Mouse (Mus musculus): Measurements from ENCODE around the gene Elk3. TPM values are rescaled to one million over a fixed set of nuclear protein-coding genes. Genes with fewer than 3 reads are reported as not detected.

The Elk3 gene
- polyA plus RNA-seq, 1 experiment from 2014 or later = 44.9 TPM

DNA sequence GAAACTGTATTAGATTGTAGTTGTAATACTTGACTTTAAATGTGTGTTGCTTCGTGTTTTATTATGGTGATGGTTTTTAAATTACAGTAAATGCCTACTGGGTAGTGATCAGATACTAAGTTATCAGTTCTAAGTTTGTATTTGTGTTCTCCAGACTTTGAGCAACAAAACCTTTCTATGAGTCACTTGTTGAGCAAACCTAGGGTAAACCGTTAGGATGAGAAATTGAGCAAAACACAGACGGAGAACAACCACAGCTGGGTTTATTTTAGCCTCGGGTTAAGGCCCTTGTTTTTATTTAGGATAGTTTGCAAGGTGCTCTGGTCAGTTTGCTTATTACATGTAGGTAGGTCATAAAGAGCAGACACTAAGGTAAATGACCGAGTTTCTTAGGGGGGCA, 103.8 kb downstream of the Elk3 start:
- Histone ChIP-seq H3K27me3 (ENCODE audit: control insufficient read depth, insufficient read depth, low read depth, low read length) (no peaks in the 10 kb centered on the region), H3K9me3 (ENCODE audit: control insufficient read depth, low read length) (no peaks in the 10 kb centered on the region), H3K4me1 (replicated peaks; ENCODE audit: control insufficient read depth, insufficient read depth, low read length) (no peaks in the 10 kb centered on the region), H3K4me3 (ENCODE audit: low read length) (no peak overlapping the region), H3K9ac (ENCODE audit: low read length) (no peak overlapping the region), H3K36me3 (ENCODE audit: control insufficient read depth, insufficient read depth, low read length) (peaks cover 6% of the 10 kb centered on the region), H3K27ac (ENCODE audit: low read length) (no peak overlapping the region), H3K4me2 (ENCODE audit: low read depth, low read length) (no peak overlapping the region)
- no peak for ATAC-seq (ENCODE audit: low read depth)
- WGBS = 74% methylated on average over 5 of the region's 5 CpGs

DNA sequence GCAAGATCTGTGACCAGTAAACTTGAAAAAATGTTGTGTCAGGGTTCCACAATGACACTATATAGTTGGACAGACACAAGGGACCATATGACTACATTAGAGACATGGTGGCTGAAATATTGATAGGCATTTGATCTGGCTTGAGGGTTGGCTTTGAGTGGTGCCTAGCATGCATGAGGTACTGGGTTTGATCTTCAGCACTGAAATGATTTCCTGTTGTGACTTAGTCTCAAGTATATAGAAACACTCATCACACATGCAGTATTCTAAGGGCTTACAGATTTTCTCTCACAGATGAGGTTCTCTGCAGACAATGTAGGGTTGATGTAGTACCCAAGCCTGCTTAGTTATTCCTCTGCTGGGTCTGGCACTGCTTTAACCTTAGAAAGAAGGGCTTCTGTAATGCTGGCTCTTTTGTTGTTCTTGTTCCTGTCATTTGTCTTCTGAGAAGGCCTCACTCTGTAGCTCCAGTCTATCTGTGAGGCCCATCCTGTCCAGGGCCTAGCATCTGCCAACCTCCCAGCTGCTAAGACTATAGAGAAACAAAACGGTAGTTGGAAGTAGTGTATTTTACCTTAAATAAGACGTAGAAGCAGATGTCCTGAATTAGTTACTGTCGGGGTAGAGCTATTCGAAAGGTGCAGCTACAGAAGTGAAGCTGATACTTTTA, 105.5 kb downstream of the Elk3 start:
- H3K4me3 ChIP-seq (ENCODE audit: low read length) = no peak overlapping the region
- H3K9ac ChIP-seq (ENCODE audit: low read length) = no peak overlapping the region
- no peaks in the 10 kb centered on the region for H3K27me3 ChIP-seq (ENCODE audit: control insufficient read depth, insufficient read depth, low read depth, low read length)
- no peak overlapping the region for H3K4me2 ChIP-seq (ENCODE audit: low read depth, low read length)
- no peak overlapping the region for H3K27ac ChIP-seq (ENCODE audit: low read length)
- no peaks in the 10 kb centered on the region for H3K4me1 ChIP-seq (replicated peaks; ENCODE audit: control insufficient read depth, insufficient read depth, low read length)
- WGBS = 82% methylated on average over 4 of the region's 4 CpGs
- H3K36me3 ChIP-seq (ENCODE audit: control insufficient read depth, insufficient read depth, low read length) = peaks cover 2% of the 10 kb centered on the region; the same call in 1 of the 2 replicates
- H3K9me3 ChIP-seq (ENCODE audit: control insufficient read depth, low read length) = no peaks in the 10 kb centered on the region
- no peak for ATAC-seq (ENCODE audit: low read depth)

DNA sequence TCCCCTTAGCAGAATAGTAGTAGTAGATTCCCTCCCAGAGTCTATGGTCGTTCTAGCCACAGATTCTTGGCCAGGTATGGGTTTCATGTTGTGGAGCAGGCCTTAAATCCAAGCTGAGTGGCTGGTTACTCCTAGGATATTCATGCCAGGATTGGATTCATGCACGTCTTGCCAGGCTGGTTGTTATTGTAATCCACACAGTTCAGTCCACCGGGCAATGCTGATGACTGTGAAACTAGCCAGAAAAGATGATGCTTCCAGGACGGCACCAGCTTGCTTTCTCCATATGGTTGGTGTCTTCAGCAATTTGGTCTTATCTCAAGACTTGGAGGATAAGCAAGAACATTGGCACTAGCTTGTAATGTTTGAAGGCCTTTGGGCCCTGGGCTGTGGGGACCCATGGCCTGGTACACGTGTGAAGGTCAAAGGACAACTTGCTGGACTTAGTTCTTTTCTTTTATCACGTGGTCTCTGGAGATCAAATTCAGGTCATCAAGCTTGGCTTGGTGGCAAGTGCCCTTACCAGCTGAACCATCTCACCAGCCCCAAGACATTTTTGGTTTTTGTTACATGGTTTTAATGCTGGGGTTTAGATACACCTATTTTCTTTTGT, 109.0 kb downstream of the Elk3 start:
- Histone ChIP-seq H3K4me2 (ENCODE audit: low read depth, low read length) (no peak overlapping the region), H3K27ac (ENCODE audit: low read length) (no peak overlapping the region), H3K4me1 (replicated peaks; ENCODE audit: control insufficient read depth, insufficient read depth, low read length) (no peaks in the 10 kb centered on the region; the same call in 1 of the 2 replicates), H3K9me3 (ENCODE audit: control insufficient read depth, low read length) (no peaks in the 10 kb centered on the region), H3K9ac (ENCODE audit: low read length) (no peak overlapping the region), H3K27me3 (ENCODE audit: control insufficient read depth, insufficient read depth, low read depth, low read length) (no peaks in the 10 kb centered on the region), H3K4me3 (ENCODE audit: low read length) (no peak overlapping the region), H3K36me3 (ENCODE audit: control insufficient read depth, insufficient read depth, low read length) (peaks cover 5% of the 10 kb centered on the region; the same call in 1 of the 2 replicates)
- WGBS = 77% methylated on average over 6 of the region's 6 CpGs
- ATAC-seq (ENCODE audit: low read depth) = no peak

DNA sequence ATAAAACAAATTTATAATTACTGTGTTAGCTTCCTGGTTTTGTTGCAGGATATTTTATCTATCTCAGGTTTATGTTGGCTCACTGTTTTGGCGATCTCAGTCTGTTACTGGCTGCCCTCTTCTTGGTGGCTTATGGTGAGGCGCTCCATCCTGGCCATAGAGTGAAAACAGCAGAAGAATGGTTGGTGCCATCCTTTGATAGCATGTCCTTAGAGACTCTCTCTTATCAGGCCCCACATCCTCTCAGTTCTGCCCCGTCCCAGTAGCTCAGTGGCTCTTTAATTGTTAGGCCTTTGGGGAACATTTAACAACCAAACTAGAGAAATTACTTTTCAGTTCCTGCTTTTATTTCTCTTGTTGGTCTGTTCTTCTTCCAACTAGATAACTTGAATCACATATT, 112.0 kb downstream of the Elk3 start:
- peaks cover 5% of the 10 kb centered on the region; the same call in 1 of the 2 replicates for H3K36me3 ChIP-seq (ENCODE audit: control insufficient read depth, insufficient read depth, low read length)
- no peaks in the 10 kb centered on the region for H3K9me3 ChIP-seq (ENCODE audit: control insufficient read depth, low read length)
- no peaks in the 10 kb centered on the region for H3K27me3 ChIP-seq (ENCODE audit: control insufficient read depth, insufficient read depth, low read depth, low read length)
- 93% methylated on average over 3 of the region's 3 CpGs for WGBS
- no peak for ATAC-seq (ENCODE audit: low read depth)
- H3K4me3 ChIP-seq (ENCODE audit: low read length) = no peak overlapping the region
- H3K4me2 ChIP-seq (ENCODE audit: low read depth, low read length) = no peak overlapping the region
- no peak overlapping the region for H3K27ac ChIP-seq (ENCODE audit: low read length)
- no peak overlapping the region for H3K9ac ChIP-seq (ENCODE audit: low read length)
- peaks cover 9% of the 10 kb centered on the region for H3K4me1 ChIP-seq (replicated peaks; ENCODE audit: control insufficient read depth, insufficient read depth, low read length)

Other genes starting within 250 kb of the Elk3 start
- gene Cfap54, start 229.5 kb downstream of the Elk3 start, polyA plus RNA-seq (2015; fragmentation: Nextera tagmentation; extraction: Ambion mirVana) = 2.0 and 2.2 TPM in 2 replicates
- 15.0 and 15.8 TPM in 2 replicates for gene Cdk17, start 150.3 kb downstream of the Elk3 start, polyA plus RNA-seq (2015; fragmentation: Nextera tagmentation; extraction: Ambion mirVana)
- gene Lta4h, start 142.3 kb upstream of the Elk3 start, polyA plus RNA-seq (2015; fragmentation: Nextera tagmentation; extraction: Ambion mirVana) = 194 and 210 TPM in 2 replicates
- gene Hal, start 177.6 kb upstream of the Elk3 start, polyA plus RNA-seq (2015; fragmentation: Nextera tagmentation; extraction: Ambion mirVana) = 0.14 and 0.50 TPM in 2 replicates
- gene Amdhd1, start 228.9 kb upstream of the Elk3 start, polyA plus RNA-seq (2015; fragmentation: Nextera tagmentation; extraction: Ambion mirVana) = 0.24 and 0.39 TPM in 2 replicates
- 0.24 and 0.74 TPM in 2 replicates for gene Ccdc38, start 229.5 kb upstream of the Elk3 start, polyA plus RNA-seq (2015; fragmentation: Nextera tagmentation; extraction: Ambion mirVana)

Data from lung, embryonic 16.5 days (tissue).